Mouse (Mus musculus) forebrain, embryonic 14.5 days (tissue): Measurements from ENCODE around the gene Ppp6r2. TPM values are rescaled to one million over a fixed set of nuclear protein-coding genes. Genes with fewer than 3 reads are reported as not detected.

Experiments
- ATAC-seq: fragments of 200-750 bp; cut with Nextera tagmentation; 2 replicates; pipeline ENCODE4 v1.8.0; 2017; ENCODE audit warnings: mild to moderate bottlenecking, moderate library complexity
- DNase-seq: peaks from one replicate; pipeline ENCODE4 v3.0.0-alpha.2; 2015; ENCODE audit warnings: low spot score
- H3K27ac ChIP-seq: fragments of 300-500 bp; sonication (generic); 2 replicates; pipeline ENCODE4 v1.5.1; 2014; ENCODE audit warnings: low read depth, mild to moderate bottlenecking, control low read depth, low read length, moderate library complexity
- H3K27me3 ChIP-seq: fragments of 300-500 bp; sonication (generic); replicated peaks from 2 replicates; pipeline ENCODE4 v1.6.1; 2014; ENCODE audit warnings: low read length, control low read depth, mixed read lengths; ENCODE audit not compliant: control insufficient read depth, insufficient read depth
- H3K36me3 ChIP-seq: fragments of 300-500 bp; sonication (generic); 2 replicates; pipeline ENCODE4 v1.6.1; 2014; ENCODE audit warnings: low read length, control low read depth; ENCODE audit not compliant: control insufficient read depth, insufficient read depth
- H3K4me1 ChIP-seq: fragments of 300-500 bp; sonication (generic); 2 replicates; pipeline ENCODE4 v1.6.1; 2014; ENCODE audit warnings: antibody characterized with exemption, low read length, control low read depth; ENCODE audit not compliant: control insufficient read depth, insufficient read depth
- H3K4me2 ChIP-seq: fragments of 300-500 bp; sonication (generic); 2 replicates; pipeline ENCODE4 v1.6.1; 2014; ENCODE audit warnings: mild to moderate bottlenecking, control low read depth, low read length
- H3K4me3 ChIP-seq: fragments of 300-500 bp; sonication (generic); 2 replicates; pipeline ENCODE4 v1.5.1; 2014; ENCODE audit warnings: low read depth, low read length, control low read depth
- H3K9ac ChIP-seq: fragments of 300-500 bp; sonication (generic); 2 replicates; pipeline ENCODE4 v1.6.1; 2014; ENCODE audit warnings: mild to moderate bottlenecking, low read length, control low read depth, moderate library complexity
- H3K9me3 ChIP-seq: fragments of 300-500 bp; sonication (generic); replicated peaks from 2 replicates; pipeline ENCODE4 v1.6.1; 2016; ENCODE audit warnings: low read length, control low read depth, mixed read lengths; ENCODE audit not compliant: control insufficient read depth
- WGBS: fragments of 180-500 bp; shearing (Covaris S2); extraction: QIAGEN DNeasy Blood & Tissue Kit; methylation state at CpG from one replicate; pipeline ENCODE4 v1.1.7; 2014; 5-methylcytosine and 5-hydroxymethylcytosine counted together
- polyA plus RNA-seq: library from polyadenylated mRNA; unstranded; fragments of >200 nt; fragmentation: Nextera tagmentation; extraction: Ambion mirVana; gene quantifications from 2 replicates; pipeline ENCODE4 v1.2.1, GENCODE M21; 2014

The Ppp6r2 gene
- polyA plus RNA-seq = 69.4 and 77.1 TPM in 2 replicates

DNA sequence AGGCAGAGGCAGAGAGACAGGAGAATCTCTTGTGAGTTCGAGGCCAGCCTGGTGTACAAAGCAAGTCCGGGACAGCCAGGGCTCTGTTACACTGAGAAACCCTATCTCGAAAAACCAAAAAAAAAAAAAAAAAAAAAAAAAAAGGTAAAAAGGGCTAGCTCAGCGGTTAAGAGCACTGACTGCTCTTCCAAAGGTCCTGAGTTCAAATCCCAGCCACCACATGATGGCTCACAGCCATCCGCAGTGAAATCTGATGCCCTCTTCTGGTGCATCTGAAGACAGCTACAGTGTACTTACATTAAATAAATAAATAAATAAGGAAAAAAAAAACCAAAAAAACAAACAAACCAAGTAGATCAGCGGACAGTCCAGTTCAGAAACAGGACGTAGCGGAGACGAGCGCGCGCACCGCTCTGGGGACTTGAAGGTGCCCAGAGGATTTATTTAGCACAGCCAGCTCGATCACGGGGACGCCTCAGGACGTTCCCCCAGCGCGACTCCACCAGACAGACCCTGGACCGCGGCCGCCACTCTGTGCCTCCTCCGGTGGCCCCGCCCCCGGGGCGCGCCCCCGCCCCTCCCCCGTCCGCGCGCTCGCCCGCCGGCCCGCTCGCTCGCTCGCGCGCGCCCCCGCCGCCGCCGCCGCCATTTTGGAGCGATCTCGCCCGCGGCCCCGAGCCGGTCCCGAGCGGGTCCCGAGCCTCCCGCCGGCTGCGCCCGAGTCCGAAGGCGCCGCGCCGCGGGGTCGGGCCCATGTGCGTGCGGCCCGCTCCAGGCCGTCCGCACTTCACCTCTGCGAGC, at the start of gene Ppp6r2:
Gene Ppp6r2 (plus strand): TSS at position 639 of the 801 bp plus-strand sequence.
- peak; percentile 88 for DNase-seq
- Histone ChIP-seq H3K4me2 (peak within 1 kb of the TSS; percentile 65), H3K4me1 (peaks cover 15% of the 10 kb centered on the region), H3K9ac (peak within 1 kb of the TSS; percentile 99), H3K27ac (peak within 1 kb of the TSS; percentile 89), H3K4me3 (peak within 1 kb of the TSS; percentile 99), H3K27me3 (no peaks in the 10 kb centered on the region), H3K9me3 (no peaks in the 10 kb centered on the region), H3K36me3 (0 out of 2 replicates have a peak, but pooled peaks cover 3% of the 10 kb centered on the region)
- ATAC-seq = peak; percentile 84
- 3% methylated on average over 57 of the region's 73 CpGs for WGBS

- Histone ChIP-seq H3K9ac (no peak overlapping the region), H3K4me2 (no peak overlapping the region), H3K27me3 (no peaks in the 10 kb centered on the region), H3K36me3 (peaks cover 96% of the 10 kb centered on the region), H3K9me3 (no peaks in the 10 kb centered on the region), H3K27ac (no peak overlapping the region), H3K4me3 (no peak overlapping the region), H3K4me1 (peaks cover 13% of the 10 kb centered on the region)
- ATAC-seq (no peak), DNase-seq (no peak)
- 95% methylated on average over 12 of the region's 12 CpGs for WGBS
Observed at GRCm38 (mm10) chr15:89165478-89165877, 45.9 kb upstream of the Ppp6r2 start.

DNA sequence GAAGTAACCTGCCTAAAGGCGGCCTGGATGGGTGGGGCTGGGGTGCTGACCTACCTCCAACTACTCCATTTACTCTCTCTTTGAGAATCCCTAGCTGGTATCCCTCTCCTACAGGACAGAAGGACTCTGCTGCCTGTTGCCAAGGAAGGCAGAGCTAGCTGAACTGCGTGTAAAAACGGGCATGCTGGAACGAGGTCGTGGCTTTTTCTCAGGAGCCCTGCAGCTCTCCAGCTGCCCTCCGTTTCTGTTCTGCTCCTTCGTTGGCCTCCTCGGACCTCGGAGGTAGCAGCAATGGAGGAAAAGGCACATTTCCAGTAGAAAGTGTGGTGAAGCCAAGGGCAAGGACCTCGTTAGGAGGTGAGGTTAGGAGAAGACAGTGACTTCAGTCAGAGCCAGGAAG, 42.4 kb upstream of the Ppp6r2 start:
- Histone ChIP-seq H3K27ac (peak overlapping the region; percentile 39; the same call in 1 of the 2 replicates), H3K4me2 (no peak overlapping the region), H3K9me3 (no peaks in the 10 kb centered on the region), H3K36me3 (peaks cover 62% of the 10 kb centered on the region), H3K27me3 (no peaks in the 10 kb centered on the region), H3K9ac (peak overlapping the region; percentile 43; the same call in 1 of the 2 replicates), H3K4me3 (no peak overlapping the region), H3K4me1 (peaks cover 32% of the 10 kb centered on the region)
- ATAC-seq (no peak), DNase-seq (no peak)
- 64% methylated on average over 10 of the region's 10 CpGs for WGBS

DNA sequence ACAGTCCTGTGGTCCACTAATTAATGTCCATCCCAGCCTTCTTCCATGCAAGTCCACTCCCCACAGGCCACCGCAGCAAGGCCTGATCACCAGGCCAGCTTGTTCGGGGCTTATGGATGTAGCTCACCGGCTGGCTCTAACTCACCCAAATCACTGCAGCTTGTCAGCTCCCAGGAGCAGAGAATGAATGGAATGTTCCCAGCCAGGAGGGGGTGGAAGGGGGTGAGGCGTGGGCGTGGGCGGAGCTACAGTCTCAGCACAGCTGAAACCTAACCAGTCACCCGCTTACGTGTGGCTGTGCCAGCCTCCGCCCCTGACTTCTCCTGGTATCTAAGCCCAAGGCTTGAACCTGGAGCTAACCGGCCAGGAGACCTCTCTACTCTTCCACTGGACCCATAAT, 41.9 kb upstream of the Ppp6r2 start:
- no peak overlapping the region for H3K4me2 ChIP-seq
- H3K9me3 ChIP-seq = no peaks in the 10 kb centered on the region
- H3K27me3 ChIP-seq = no peaks in the 10 kb centered on the region
- WGBS = under 1% methylated on average over 10 of the region's 10 CpGs
- no peak overlapping the region for H3K4me3 ChIP-seq
- peak; percentile 89 for DNase-seq
- peak overlapping the region; percentile 39 for H3K27ac ChIP-seq
- peak overlapping the region; percentile 43; the same call in 1 of the 2 replicates for H3K9ac ChIP-seq
- peaks cover 57% of the 10 kb centered on the region for H3K36me3 ChIP-seq
- peak; percentile 74 for ATAC-seq
- peaks cover 37% of the 10 kb centered on the region for H3K4me1 ChIP-seq

DNA sequence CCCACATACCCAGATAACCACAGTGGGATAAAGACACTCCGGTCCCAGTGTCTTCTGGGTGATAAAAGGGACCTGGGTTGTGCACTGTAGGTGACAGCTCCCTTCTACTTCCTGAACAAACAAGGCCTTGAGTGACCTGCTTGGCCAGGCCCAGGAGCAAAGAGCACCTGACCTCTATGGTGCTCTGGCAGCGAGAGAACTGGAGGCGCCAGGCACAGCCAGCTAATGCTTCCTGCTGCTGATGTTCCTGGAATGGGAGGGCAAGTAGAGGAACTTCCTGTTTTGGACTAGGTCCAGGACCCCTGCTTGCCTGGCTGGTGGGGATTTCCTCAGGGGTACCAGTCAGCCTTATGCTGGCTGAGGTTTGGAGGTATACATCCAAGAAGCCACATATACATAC, 41.3 kb upstream of the Ppp6r2 start:
- Histone ChIP-seq H3K9ac (no peak overlapping the region), H3K9me3 (no peaks in the 10 kb centered on the region), H3K27me3 (no peaks in the 10 kb centered on the region), H3K4me2 (no peak overlapping the region), H3K4me3 (no peak overlapping the region), H3K36me3 (peaks cover 50% of the 10 kb centered on the region), H3K27ac (no peak overlapping the region), H3K4me1 (peaks cover 44% of the 10 kb centered on the region)
- DNase-seq (no peak), ATAC-seq (no peak)
- 65% methylated on average over 3 of the region's 3 CpGs for WGBS

DNA sequence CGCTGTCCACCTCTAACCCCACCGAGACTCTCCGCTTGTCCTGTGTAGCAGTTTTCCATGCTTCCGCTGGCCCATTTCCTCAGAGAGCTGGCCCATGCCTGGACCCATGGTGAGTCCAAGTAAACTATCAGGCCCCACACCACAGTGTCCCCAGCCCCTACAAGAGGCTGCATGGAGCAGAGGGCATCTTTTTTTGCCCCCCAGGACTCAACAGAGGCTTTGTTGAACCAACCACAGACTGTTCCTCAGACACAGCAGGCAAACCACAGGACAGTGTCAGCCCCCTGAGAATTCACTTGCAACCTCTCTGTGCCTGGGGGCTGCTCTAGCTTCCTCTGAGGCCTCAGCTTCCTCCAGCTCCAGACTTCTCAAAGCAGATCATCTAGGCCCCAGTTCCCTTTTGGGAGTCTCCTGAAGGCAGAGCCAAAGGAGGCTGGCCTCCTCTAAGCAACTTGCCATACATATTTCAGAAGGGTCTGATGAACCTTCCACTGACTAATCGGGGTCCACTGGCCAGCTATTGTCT, 39.8 kb upstream of the Ppp6r2 start:
- ATAC-seq (no peak), DNase-seq (no peak)
- Histone ChIP-seq H3K27me3 (no peaks in the 10 kb centered on the region), H3K4me2 (no peak overlapping the region), H3K4me3 (no peak overlapping the region), H3K9ac (no peak overlapping the region), H3K36me3 (peaks cover 35% of the 10 kb centered on the region), H3K4me1 (peaks cover 57% of the 10 kb centered on the region), H3K9me3 (no peaks in the 10 kb centered on the region), H3K27ac (no peak overlapping the region)
- WGBS = 92% methylated on average over 5 of the region's 5 CpGs

- peak overlapping the region; percentile 51 for H3K4me3 ChIP-seq
- peak overlapping the region; percentile 100 for H3K4me2 ChIP-seq
- no peaks in the 10 kb centered on the region for H3K9me3 ChIP-seq
- 20% methylated on average over 17 of the region's 17 CpGs for WGBS
- H3K4me1 ChIP-seq = peaks cover 65% of the 10 kb centered on the region
- H3K36me3 ChIP-seq = peaks cover 27% of the 10 kb centered on the region
- ATAC-seq (no peak), DNase-seq (no peak)
- H3K27ac ChIP-seq = peak overlapping the region; percentile 78
- no peaks in the 10 kb centered on the region for H3K27me3 ChIP-seq
- peak overlapping the region; percentile 75 for H3K9ac ChIP-seq
Observed at GRCm38 (mm10) chr15:89172276-89172935, 38.9 kb upstream of the Ppp6r2 start.

GRCm38 (mm10) chr15:89173024-89173905, 38.1 kb upstream of the Ppp6r2 start:
- Histone ChIP-seq H3K9me3 (no peaks in the 10 kb centered on the region), H3K27ac (peak overlapping the region; percentile 78), H3K4me2 (peak overlapping the region; percentile 100), H3K9ac (peak overlapping the region; percentile 75), H3K4me1 (peaks cover 74% of the 10 kb centered on the region), H3K36me3 (peaks cover 19% of the 10 kb centered on the region), H3K27me3 (no peaks in the 10 kb centered on the region), H3K4me3 (peak overlapping the region; percentile 51)
- under 1% methylated on average over 60 of the region's 65 CpGs for WGBS
- ATAC-seq (peak; percentile 70), DNase-seq (peak; percentile 89)
